Mouse (Mus musculus): Measurements from ENCODE around the gene Hs3st2. TPM values are rescaled to one million over a fixed set of nuclear protein-coding genes. Genes with fewer than 3 reads are reported as not detected.
A peak's percentile ranks its signal among the peaks of the same experiment; 100 is the strongest.
"Not testable (repeated sequence)": the region's sequence is repeated elsewhere in the genome, so short reads cannot be mapped to it uniquely, and the experiment has no call there.

The Hs3st2 gene
- total RNA-seq (2012; rRNA removed): not detected in 2 replicates
- not detected for polyA plus RNA-seq (2012; ENCODE audit: insufficient read depth in 1 of 2, insufficient read length in 2 of 2, low read depth in 1 of 2, low replicate concordance in 2 of 2, missing spikeins in 1 of 2)

DNA sequence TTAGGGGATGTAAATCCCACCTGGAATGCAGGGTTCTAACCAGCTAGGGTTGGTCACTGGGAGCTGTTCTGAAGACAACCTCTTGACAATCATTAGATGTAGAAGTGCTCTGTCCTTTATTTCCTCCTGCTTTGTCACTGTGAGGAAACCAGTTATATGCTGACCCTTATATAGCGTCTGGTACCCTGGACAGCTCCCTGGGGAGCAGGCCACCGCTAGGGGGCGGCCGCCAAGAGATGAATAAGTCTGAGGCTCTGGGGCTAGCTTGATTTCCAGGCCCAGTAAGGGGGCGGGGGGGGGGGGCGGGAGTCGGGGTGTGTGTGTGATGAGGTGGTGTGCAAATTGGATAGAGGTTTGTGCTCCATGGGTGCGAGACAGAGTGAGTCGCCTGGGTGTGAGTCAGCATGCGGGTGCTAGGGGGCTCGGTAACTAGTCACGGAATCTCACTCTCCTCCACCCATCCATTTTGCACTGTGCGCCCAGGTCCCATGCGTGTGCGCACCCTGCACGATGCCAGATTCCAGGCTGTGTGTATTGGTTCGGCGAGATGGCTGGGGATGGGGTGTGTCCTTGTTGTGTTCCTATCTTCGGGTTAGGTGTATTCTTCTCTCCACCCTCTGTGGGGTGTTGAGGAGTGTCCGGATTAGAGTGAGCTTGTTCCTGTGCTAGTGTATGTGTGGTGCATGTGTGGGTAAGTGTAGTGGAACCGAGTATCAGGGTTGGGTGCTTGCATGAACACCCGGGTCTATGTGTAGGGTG is at the start of gene Hs3st2:
Gene Hs3st2, plus strand, starts transcription at position 635 of the 759 bp plus-strand sequence.
- Histone ChIP-seq H3K4me3 (ENCODE audit: control insufficient read depth in 1 of 2, insufficient read depth in 1 of 2, low read depth in 2 of 2, low read length in 2 of 2) (no peak within 1 kb of the TSS), H3K27me3 (ENCODE audit: control insufficient read depth in 1 of 2, insufficient read depth in 2 of 2, low read length in 2 of 2) (no peaks in the 10 kb centered on the region), H3K36me3 (ENCODE audit: control insufficient read depth in 1 of 2, insufficient read depth in 2 of 2, low read length in 2 of 2) (no peaks in the 10 kb centered on the region), H3K79me2 (ENCODE audit: control insufficient read depth, insufficient read depth, low read length, poor library complexity) (no peaks in the 10 kb centered on the region), H3K27ac (ENCODE audit: control insufficient read depth, low read depth, low read length) (no peak within 1 kb of the TSS), H3K9ac (ENCODE audit: control insufficient read depth, low read depth, low read length, poor library complexity, severe bottlenecking) (no peak within 1 kb of the TSS), H3K9me3 (replicated peaks; ENCODE audit: insufficient read depth, low read length) (no peaks in the 10 kb centered on the region), H3K4me1 (ENCODE audit: control insufficient read depth in 1 of 2, insufficient read depth in 2 of 2, low read length in 2 of 2) (no peaks in the 10 kb centered on the region)
- TF ChIP-seq HCFC1 (IDR thresholded peaks at IDR 0.05; ENCODE audit: low read depth, low read length): no peak
- TF ChIP-seq E2F4 (IDR thresholded peaks at IDR 0.05; ENCODE audit: borderline replicate concordance, low read depth, low read length): no peak
- peak in 1 of 3 experiments; percentile 31; a peak in 1 of 6 replicates for TF ChIP-seq CTCF (IDR thresholded peaks at IDR 0.05 in 2 of 3, conservative IDR thresholded peaks at IDR 0.05 in 1 of 3; ENCODE audit: control insufficient read depth in 1 of 3, insufficient read depth in 1 of 3, low read depth in 2 of 3, low read length in 3 of 3, poor library complexity in 1 of 3, severe bottlenecking in 1 of 3)
- peak; percentile 12 for DNase-seq (ENCODE audit: low read depth, low spot score)

DNA sequence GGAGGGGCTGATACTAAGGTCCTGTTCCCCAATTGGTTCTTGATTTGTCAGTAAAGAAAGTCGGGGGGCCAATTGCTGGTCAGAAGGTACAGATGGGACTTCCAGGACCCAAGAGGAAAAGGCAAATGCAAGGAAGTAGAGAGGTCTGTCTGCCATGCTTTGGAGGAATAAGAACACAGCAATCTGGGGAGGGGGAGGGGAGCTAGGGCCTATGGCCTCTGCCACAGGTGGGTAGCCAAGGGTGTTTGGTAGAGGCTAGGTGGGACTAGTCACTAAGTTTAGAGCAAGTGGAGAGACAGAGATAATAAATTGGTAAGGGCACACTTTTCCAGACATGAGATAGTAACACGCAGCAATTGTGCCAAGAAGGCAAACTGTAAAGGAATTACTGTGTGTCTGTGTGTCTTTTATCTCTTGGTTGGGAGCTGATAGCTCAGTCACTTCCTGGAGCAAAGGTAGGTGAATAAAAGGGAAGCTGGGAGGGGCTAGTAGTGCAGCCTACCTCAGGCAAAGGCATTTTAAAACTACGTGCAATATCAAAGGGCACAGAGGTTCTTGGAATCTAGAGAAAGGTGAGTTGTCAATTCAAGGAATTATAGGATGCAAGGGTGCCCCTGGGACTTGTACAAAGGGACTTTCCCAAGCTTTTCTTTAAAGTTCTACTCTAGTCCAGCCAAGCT is 43.2 kb upstream of the Hs3st2 start:
- DNase-seq (ENCODE audit: low read depth, low spot score): no peak
- no peaks in the 10 kb centered on the region for H3K27me3 ChIP-seq (ENCODE audit: control insufficient read depth in 1 of 2, insufficient read depth in 2 of 2, low read length in 2 of 2)

GRCm38 (mm10) chr7:121351688-121352087 is 40.0 kb upstream of the Hs3st2 start:
- Histone ChIP-seq H3K27ac (ENCODE audit: control insufficient read depth, low read depth, low read length) (no peak overlapping the region), H3K27me3 (ENCODE audit: control insufficient read depth in 1 of 2, insufficient read depth in 2 of 2, low read length in 2 of 2) (no peaks in the 10 kb centered on the region), H3K9ac (ENCODE audit: control insufficient read depth, low read depth, low read length, poor library complexity, severe bottlenecking) (no peak overlapping the region), H3K9me3 (replicated peaks; ENCODE audit: insufficient read depth, low read length) (no peaks in the 10 kb centered on the region), H3K4me1 (ENCODE audit: control insufficient read depth in 1 of 2, insufficient read depth in 2 of 2, low read length in 2 of 2) (no peaks in the 10 kb centered on the region), H3K36me3 (ENCODE audit: control insufficient read depth in 1 of 2, insufficient read depth in 2 of 2, low read length in 2 of 2) (no peaks in the 10 kb centered on the region), H3K79me2 (ENCODE audit: control insufficient read depth, insufficient read depth, low read length, poor library complexity) (no peaks in the 10 kb centered on the region), H3K4me3 (ENCODE audit: control insufficient read depth in 1 of 2, insufficient read depth in 1 of 2, low read depth in 2 of 2, low read length in 2 of 2) (no peak overlapping the region)
- no peak for TF ChIP-seq ZMIZ1 (IDR thresholded peaks at IDR 0.05; ENCODE audit: low read depth, low read length)
- TF ChIP-seq MAFK (IDR thresholded peaks at IDR 0.05; ENCODE audit: borderline replicate concordance, low read depth, low read length): peak; percentile 48; the same call in 1 of the 2 replicates
- TF ChIP-seq MAZ (IDR thresholded peaks at IDR 0.05; ENCODE audit: low read depth, low read length): no peak
- DNase-seq (ENCODE audit: low read depth, low spot score): no peak

More for the DNA sequence above, 43.2 kb upstream of the Hs3st2 start:
- Histone ChIP-seq H3K4me3 (ENCODE audit: control insufficient read depth in 1 of 2, insufficient read depth in 1 of 2, low read depth in 2 of 2, low read length in 2 of 2) (no peak overlapping the region), H3K4me1 (ENCODE audit: control insufficient read depth in 1 of 2, insufficient read depth in 2 of 2, low read length in 2 of 2) (no peaks in the 10 kb centered on the region), H3K36me3 (ENCODE audit: control insufficient read depth in 1 of 2, insufficient read depth in 2 of 2, low read length in 2 of 2) (no peaks in the 10 kb centered on the region), H3K9ac (ENCODE audit: control insufficient read depth, low read depth, low read length, poor library complexity, severe bottlenecking) (no peak overlapping the region), H3K79me2 (ENCODE audit: control insufficient read depth, insufficient read depth, low read length, poor library complexity) (no peaks in the 10 kb centered on the region), H3K9me3 (replicated peaks; ENCODE audit: insufficient read depth, low read length) (no peaks in the 10 kb centered on the region), H3K27ac (ENCODE audit: control insufficient read depth, low read depth, low read length) (no peak overlapping the region)
- TF ChIP-seq ELF1 (IDR thresholded peaks at IDR 0.05; ENCODE audit: low read depth, low read length) (no peak), SMC3 (IDR thresholded peaks at IDR 0.05; ENCODE audit: low read depth, low read length) (no peak), TAL1 (IDR thresholded peaks at IDR 0.05; ENCODE audit: low read length) (no peak), MAFK (IDR thresholded peaks at IDR 0.05; ENCODE audit: borderline replicate concordance, low read depth, low read length) (no peak)

- not testable (repeated sequence) for H3K9me3 ChIP-seq (replicated peaks; ENCODE audit: insufficient read depth, low read length)
Measured at GRCm38 (mm10) chr7:121361448-121361847, 30.2 kb upstream of the Hs3st2 start.

More at GRCm38 (mm10) chr7:121361448-121361847, 30.2 kb upstream of the Hs3st2 start:
- H3K4me3 ChIP-seq (ENCODE audit: control insufficient read depth in 1 of 2, insufficient read depth in 1 of 2, low read depth in 2 of 2, low read length in 2 of 2); H3K27ac ChIP-seq (ENCODE audit: control insufficient read depth, low read depth, low read length); H3K27me3 ChIP-seq (ENCODE audit: control insufficient read depth in 1 of 2, insufficient read depth in 2 of 2, low read length in 2 of 2); H3K79me2 ChIP-seq (ENCODE audit: control insufficient read depth, insufficient read depth, low read length, poor library complexity); H3K36me3 ChIP-seq (ENCODE audit: control insufficient read depth in 1 of 2, insufficient read depth in 2 of 2, low read length in 2 of 2); H3K9ac ChIP-seq (ENCODE audit: control insufficient read depth, low read depth, low read length, poor library complexity, severe bottlenecking); H3K4me1 ChIP-seq (ENCODE audit: control insufficient read depth in 1 of 2, insufficient read depth in 2 of 2, low read length in 2 of 2): not testable (repeated sequence)
- DNase-seq (ENCODE audit: low read depth, low spot score): peak; percentile 2
